Comparison of ENCODE assay signal across 11 mouse cellular contexts in the genomic region with DNA sequence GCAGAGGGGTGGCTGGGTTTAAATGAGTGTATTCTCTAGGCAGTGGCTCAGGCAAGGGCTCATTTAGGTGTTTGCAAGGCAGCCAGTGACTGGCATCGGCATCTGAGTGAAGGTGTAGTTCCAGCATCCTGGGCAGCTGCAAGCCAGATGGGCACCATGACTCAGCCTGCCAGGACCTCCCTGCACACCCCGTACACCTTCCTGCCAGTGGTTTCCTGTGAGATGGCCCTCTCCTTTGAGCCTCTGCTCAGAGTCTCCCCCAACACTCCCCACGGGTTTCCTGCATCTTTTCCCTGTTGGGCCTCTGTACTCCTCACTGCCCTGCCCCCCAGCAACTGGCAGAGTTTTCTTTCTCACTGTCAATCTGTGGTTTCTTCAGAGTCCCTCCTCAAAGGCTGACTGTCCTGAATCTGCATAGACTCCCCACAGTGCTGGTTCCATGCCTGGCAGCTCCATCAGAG. TPM values are rescaled to one million over a fixed set of nuclear protein-coding genes. Genes with fewer than 3 reads are reported as not detected.
DNase-seq lines count a peak whose midpoint lies in the region; ATAC-seq lines count a peak whose summit lies in the region.
"Had no signal": no experiment of that assay in that cellular context is flagged by ENCODE, and none has a peak within 500 bp of the region (broad histone marks: within the 10 kb centered on the region; RNA-seq: fewer than 3 reads in every experiment).

No protein-coding gene starts in this region.

- H3K4me3 ChIP-seq in hindbrain, embryonic 15.5 days: no peak overlapping the region
- H3K4me3 ChIP-seq in hindbrain, embryonic 12.5 days: no peak overlapping the region
- H3K4me3 ChIP-seq: heart, embryonic 15.5 days; stomach, embryonic 15.5 days had no signal

- H3K36me3 ChIP-seq in hindbrain, embryonic 15.5 days: no peaks in the 10 kb centered on the region
- H3K36me3 ChIP-seq in hindbrain, embryonic 12.5 days: no peaks in the 10 kb centered on the region
- H3K36me3 ChIP-seq: heart, embryonic 15.5 days; stomach, embryonic 15.5 days had no signal

- WGBS in hindbrain, embryonic 15.5 days: 29% methylated on average over 3 of the region's 3 CpGs
- 36% methylated on average over 3 of the region's 3 CpGs for WGBS in hindbrain, embryonic 12.5 days

- no peak overlapping the region for H3K4me2 ChIP-seq in hindbrain, embryonic 15.5 days
- no peak overlapping the region for H3K4me2 ChIP-seq in hindbrain, embryonic 12.5 days (replicated peaks)
- H3K4me2 ChIP-seq: heart, embryonic 15.5 days; stomach, embryonic 15.5 days had no signal

- peak; percentile 42 for ATAC-seq in hindbrain, embryonic 15.5 days (ENCODE audit: low FRiP score, low read depth)
- no peak for ATAC-seq in hindbrain, embryonic 12.5 days (ENCODE audit: low FRiP score)
- ATAC-seq in hematopoietic stem cell, adult 5-6 weeks (replicated peaks in 1 of 2; ENCODE audit: insufficient read depth in 1 of 2, low FRiP score in 2 of 2, low TSS enrichment in 1 of 2, low read depth in 1 of 2, poor library complexity in 2 of 2, severe bottlenecking in 2 of 2): peak; percentile 93 to 95

- DNase-seq in NIH3T3 (ENCODE audit: low read depth) (peak; percentile 16), liver (no peak)
- DNase-seq in thymus, adult 18-20 months: peak; percentile 30 to 60
- DNase-seq in adrenal gland, adult 18-20 months (ENCODE audit: low spot score in 2 of 2): no peak
- DNase-seq in kidney, adult 11 months: no peak
- DNase-seq: lung, postnatal 10 days had no signal

- H3K27me3 ChIP-seq in hindbrain, embryonic 15.5 days: no peaks in the 10 kb centered on the region
- no peaks in the 10 kb centered on the region for H3K27me3 ChIP-seq in hindbrain, embryonic 12.5 days
- H3K27me3 ChIP-seq: heart, embryonic 15.5 days; stomach, embryonic 15.5 days had no signal

- H3K4me1 ChIP-seq in hindbrain, embryonic 15.5 days (replicated peaks): peaks cover 13% of the 10 kb centered on the region
- peaks cover 13% of the 10 kb centered on the region for H3K4me1 ChIP-seq in hindbrain, embryonic 12.5 days
- H3K4me1 ChIP-seq: stomach, embryonic 15.5 days had no signal

- no peak overlapping the region for H3K9ac ChIP-seq in hindbrain, embryonic 15.5 days
- no peak overlapping the region for H3K9ac ChIP-seq in hindbrain, embryonic 12.5 days
- H3K9ac ChIP-seq: heart, embryonic 15.5 days; stomach, embryonic 15.5 days had no signal

- no peak overlapping the region for H3K27ac ChIP-seq in hindbrain, embryonic 15.5 days (replicated peaks)
- no peak overlapping the region for H3K27ac ChIP-seq in hindbrain, embryonic 12.5 days
- H3K27ac ChIP-seq: heart, embryonic 15.5 days; stomach, embryonic 15.5 days had no signal

- no peaks in the 10 kb centered on the region for H3K9me3 ChIP-seq in hindbrain, embryonic 15.5 days
- no peaks in the 10 kb centered on the region for H3K9me3 ChIP-seq in hindbrain, embryonic 12.5 days (replicated peaks)
- H3K9me3 ChIP-seq: heart, embryonic 15.5 days; stomach, embryonic 15.5 days had no signal

RNA-seq across cellular contexts. Expression of a gene that starts 22.2 kb away (rescaled TPM):
- polyA plus RNA-seq in hindbrain, embryonic 15.5 days (2015; fragmentation: Nextera tagmentation; extraction: Ambion mirVana): 4.9 and 6.6 TPM in 2 replicates
- polyA plus RNA-seq in hindbrain, embryonic 12.5 days (2016; fragmentation: Nextera tagmentation; extraction: Ambion mirVana): 8.3 and 9.9 TPM in 2 replicates
- 0.81 TPM in 1 of 2 replicates, not detected in the other for total RNA-seq in hematopoietic stem cell, adult 5-6 weeks (2017)
- 1 to 10 TPM; 1.1 to 1.2 TPM for total RNA-seq in adrenal gland, adult 18-20 months (2021)

RNA-seq across cellular contexts. Expression of a gene that starts 42.5 kb away (rescaled TPM):
- 2.3 and 2.4 TPM in 2 replicates for polyA plus RNA-seq in hindbrain, embryonic 15.5 days (2015; fragmentation: Nextera tagmentation; extraction: Ambion mirVana)
- polyA plus RNA-seq in hindbrain, embryonic 12.5 days (2016; fragmentation: Nextera tagmentation; extraction: Ambion mirVana): 3.8 and 4.3 TPM in 2 replicates
- 57.2 and 67.6 TPM in 2 replicates for total RNA-seq in hematopoietic stem cell, adult 5-6 weeks (2017)
- 10 to 100 TPM; 31.7 to 34.1 TPM for total RNA-seq in adrenal gland, adult 18-20 months (2021)

Comparison
In these comparisons a context has a peak if more than half of its experiments do, and no peak if none do; other contexts are left out.
1. DNase-seq: peak in NIH3T3 (single experiment) and thymus, adult 18-20 months (2 of 2); none in adrenal gland, adult 18-20 months (0 of 2), kidney, adult 11 months (single experiment) and liver (single experiment).